Mouse (Mus musculus): Measurements from ENCODE around the gene Gm7271. TPM values are rescaled to one million over a fixed set of nuclear protein-coding genes. Genes with fewer than 3 reads are reported as not detected.

Gene Gm7271
- polyA plus RNA-seq (2015; fragmentation: Nextera tagmentation; extraction: Ambion mirVana), result 0.86 and 1.2 TPM in 2 replicates

- Histone ChIP-seq H3K36me3 (ENCODE audit: control insufficient read depth, insufficient read depth, low read length) (no peaks in the 10 kb centered on the region), H3K9me3 (ENCODE audit: control insufficient read depth, low read length) (no peaks in the 10 kb centered on the region), H3K4me3 (ENCODE audit: low read length) (no peak within 1 kb of the TSS), H3K9ac (ENCODE audit: low read depth, low read length) (no peak within 1 kb of the TSS), H3K4me1 (ENCODE audit: control insufficient read depth, insufficient read depth, low read depth, low read length) (no peaks in the 10 kb centered on the region), H3K4me2 (ENCODE audit: low read length) (no peak within 1 kb of the TSS), H3K27ac (ENCODE audit: low read depth, low read length) (no peak within 1 kb of the TSS), H3K27me3 (replicated peaks; ENCODE audit: control insufficient read depth, insufficient read depth, low read length) (no peaks in the 10 kb centered on the region)
- no peak for ATAC-seq
- WGBS, result 40% methylated on average over 5 of the region's 5 CpGs
These were observed at the start of gene Gm7271 for GRCm38 (mm10) chr5:76483811-76484210. Gene Gm7271, plus strand, starts transcription at chr5:76484040.

GRCm38 (mm10) chr5:76437100-76437499, 46.7 kb upstream of the Gm7271 start:
- 88% methylated on average over 5 of the region's 5 CpGs for WGBS
- H3K4me1 ChIP-seq (ENCODE audit: control insufficient read depth, insufficient read depth, low read depth, low read length), result no peaks in the 10 kb centered on the region
- ATAC-seq, result no peak

GRCm38 (mm10) chr5:76437696-76438095, 46.1 kb upstream of the Gm7271 start:
- Histone ChIP-seq H3K4me2 (ENCODE audit: low read length) (no peak overlapping the region), H3K36me3 (ENCODE audit: control insufficient read depth, insufficient read depth, low read length) (no peaks in the 10 kb centered on the region), H3K4me1 (ENCODE audit: control insufficient read depth, insufficient read depth, low read depth, low read length) (no peaks in the 10 kb centered on the region), H3K4me3 (ENCODE audit: low read length) (no peak overlapping the region), H3K27me3 (replicated peaks; ENCODE audit: control insufficient read depth, insufficient read depth, low read length) (no peaks in the 10 kb centered on the region), H3K9me3 (ENCODE audit: control insufficient read depth, low read length) (peaks cover 2% of the 10 kb centered on the region; the same call in 1 of the 2 replicates), H3K9ac (ENCODE audit: low read depth, low read length) (no peak overlapping the region), H3K27ac (ENCODE audit: low read depth, low read length) (no peak overlapping the region)
- ATAC-seq, result no peak
- 90% methylated on average over 8 of the region's 8 CpGs for WGBS

More at GRCm38 (mm10) chr5:76437100-76437499, 46.7 kb upstream of the Gm7271 start:
- Histone ChIP-seq H3K9me3 (ENCODE audit: control insufficient read depth, low read length) (peaks cover 2% of the 10 kb centered on the region; the same call in 1 of the 2 replicates), H3K4me3 (ENCODE audit: low read length) (no peak overlapping the region), H3K4me2 (ENCODE audit: low read length) (no peak overlapping the region), H3K27ac (ENCODE audit: low read depth, low read length) (no peak overlapping the region), H3K27me3 (replicated peaks; ENCODE audit: control insufficient read depth, insufficient read depth, low read length) (no peaks in the 10 kb centered on the region), H3K36me3 (ENCODE audit: control insufficient read depth, insufficient read depth, low read length) (no peaks in the 10 kb centered on the region), H3K9ac (ENCODE audit: low read depth, low read length) (no peak overlapping the region)

- no peak overlapping the region for H3K9ac ChIP-seq (ENCODE audit: low read depth, low read length)
- no peak overlapping the region for H3K27ac ChIP-seq (ENCODE audit: low read depth, low read length)
- no peak overlapping the region for H3K4me2 ChIP-seq (ENCODE audit: low read length)
- no peaks in the 10 kb centered on the region for H3K9me3 ChIP-seq (ENCODE audit: control insufficient read depth, low read length)
- H3K4me3 ChIP-seq (ENCODE audit: low read length), result no peak overlapping the region
- ATAC-seq, result no peak
- no peaks in the 10 kb centered on the region for H3K4me1 ChIP-seq (ENCODE audit: control insufficient read depth, insufficient read depth, low read depth, low read length)
- H3K27me3 ChIP-seq (replicated peaks; ENCODE audit: control insufficient read depth, insufficient read depth, low read length), result no peaks in the 10 kb centered on the region
- H3K36me3 ChIP-seq (ENCODE audit: control insufficient read depth, insufficient read depth, low read length), result no peaks in the 10 kb centered on the region
- 86% methylated on average over 4 of the region's 4 CpGs for WGBS
These were observed 42.4 kb upstream of the Gm7271 start for GRCm38 (mm10) chr5:76441431-76441830.

- Histone ChIP-seq H3K4me1 (ENCODE audit: control insufficient read depth, insufficient read depth, low read depth, low read length) (no peaks in the 10 kb centered on the region), H3K27ac (ENCODE audit: low read depth, low read length) (no peak overlapping the region), H3K36me3 (ENCODE audit: control insufficient read depth, insufficient read depth, low read length) (no peaks in the 10 kb centered on the region), H3K27me3 (replicated peaks; ENCODE audit: control insufficient read depth, insufficient read depth, low read length) (no peaks in the 10 kb centered on the region), H3K4me2 (ENCODE audit: low read length) (no peak overlapping the region), H3K9ac (ENCODE audit: low read depth, low read length) (no peak overlapping the region), H3K9me3 (ENCODE audit: control insufficient read depth, low read length) (no peaks in the 10 kb centered on the region), H3K4me3 (ENCODE audit: low read length) (no peak overlapping the region)
- ATAC-seq, result no peak
- 95% methylated on average over 2 of the region's 2 CpGs for WGBS
These were observed 8.9 kb upstream of the Gm7271 start for GRCm38 (mm10) chr5:76474931-76475330.

GRCm38 (mm10) chr5:76476873-76477272, 7.0 kb upstream of the Gm7271 start:
- Histone ChIP-seq H3K9me3 (ENCODE audit: control insufficient read depth, low read length) (no peaks in the 10 kb centered on the region), H3K4me1 (ENCODE audit: control insufficient read depth, insufficient read depth, low read depth, low read length) (no peaks in the 10 kb centered on the region), H3K27ac (ENCODE audit: low read depth, low read length) (no peak overlapping the region), H3K9ac (ENCODE audit: low read depth, low read length) (no peak overlapping the region), H3K4me2 (ENCODE audit: low read length) (no peak overlapping the region), H3K4me3 (ENCODE audit: low read length) (no peak overlapping the region), H3K36me3 (ENCODE audit: control insufficient read depth, insufficient read depth, low read length) (no peaks in the 10 kb centered on the region), H3K27me3 (replicated peaks; ENCODE audit: control insufficient read depth, insufficient read depth, low read length) (no peaks in the 10 kb centered on the region)
- 81% methylated on average over 4 of the region's 4 CpGs for WGBS
- no peak for ATAC-seq

GRCm38 (mm10) chr5:76477764-76478163, 6.1 kb upstream of the Gm7271 start:
- H3K4me3 ChIP-seq (ENCODE audit: low read length), result no peak overlapping the region
- H3K27me3 ChIP-seq (replicated peaks; ENCODE audit: control insufficient read depth, insufficient read depth, low read length), result no peaks in the 10 kb centered on the region
- no peak for ATAC-seq
- WGBS, result 34% methylated on average over 9 of the region's 9 CpGs
- H3K4me2 ChIP-seq (ENCODE audit: low read length), result no peak overlapping the region
- no peaks in the 10 kb centered on the region for H3K36me3 ChIP-seq (ENCODE audit: control insufficient read depth, insufficient read depth, low read length)
- H3K9me3 ChIP-seq (ENCODE audit: control insufficient read depth, low read length), result no peaks in the 10 kb centered on the region
- H3K4me1 ChIP-seq (ENCODE audit: control insufficient read depth, insufficient read depth, low read depth, low read length), result no peaks in the 10 kb centered on the region
- no peak overlapping the region for H3K9ac ChIP-seq (ENCODE audit: low read depth, low read length)
- no peak overlapping the region for H3K27ac ChIP-seq (ENCODE audit: low read depth, low read length)

- Histone ChIP-seq H3K27me3 (replicated peaks; ENCODE audit: control insufficient read depth, insufficient read depth, low read length) (no peaks in the 10 kb centered on the region), H3K36me3 (ENCODE audit: control insufficient read depth, insufficient read depth, low read length) (no peaks in the 10 kb centered on the region), H3K9ac (ENCODE audit: low read depth, low read length) (no peak overlapping the region), H3K27ac (ENCODE audit: low read depth, low read length) (no peak overlapping the region), H3K4me1 (ENCODE audit: control insufficient read depth, insufficient read depth, low read depth, low read length) (no peaks in the 10 kb centered on the region), H3K9me3 (ENCODE audit: control insufficient read depth, low read length) (no peaks in the 10 kb centered on the region), H3K4me3 (ENCODE audit: low read length) (no peak overlapping the region), H3K4me2 (ENCODE audit: low read length) (no peak overlapping the region)
- 74% methylated on average over 13 of the region's 13 CpGs for WGBS
- ATAC-seq, result no peak
These were observed 11.3 kb downstream of the Gm7271 start for GRCm38 (mm10) chr5:76495126-76495525.

GRCm38 (mm10) chr5:76522446-76522845, 38.6 kb downstream of the Gm7271 start:
- H3K4me3 ChIP-seq (ENCODE audit: low read length), result no peak overlapping the region
- no peaks in the 10 kb centered on the region for H3K4me1 ChIP-seq (ENCODE audit: control insufficient read depth, insufficient read depth, low read depth, low read length)
- no peak for ATAC-seq
- H3K27me3 ChIP-seq (replicated peaks; ENCODE audit: control insufficient read depth, insufficient read depth, low read length), result no peaks in the 10 kb centered on the region
- no peaks in the 10 kb centered on the region for H3K9me3 ChIP-seq (ENCODE audit: control insufficient read depth, low read length)
- H3K27ac ChIP-seq (ENCODE audit: low read depth, low read length), result no peak overlapping the region
- 88% methylated on average over 1 of the region's 1 CpGs for WGBS
- H3K4me2 ChIP-seq (ENCODE audit: low read length), result no peak overlapping the region
- H3K9ac ChIP-seq (ENCODE audit: low read depth, low read length), result no peak overlapping the region
- no peaks in the 10 kb centered on the region for H3K36me3 ChIP-seq (ENCODE audit: control insufficient read depth, insufficient read depth, low read length)

GRCm38 (mm10) chr5:76524623-76525022, 40.8 kb downstream of the Gm7271 start:
- H3K36me3 ChIP-seq (ENCODE audit: control insufficient read depth, insufficient read depth, low read length), result no peaks in the 10 kb centered on the region
- no peak overlapping the region for H3K27ac ChIP-seq (ENCODE audit: low read depth, low read length)
- 83% methylated on average over 5 of the region's 5 CpGs for WGBS
- H3K4me3 ChIP-seq (ENCODE audit: low read length), result no peak overlapping the region
- no peak overlapping the region for H3K9ac ChIP-seq (ENCODE audit: low read depth, low read length)
- no peaks in the 10 kb centered on the region for H3K4me1 ChIP-seq (ENCODE audit: control insufficient read depth, insufficient read depth, low read depth, low read length)
- H3K27me3 ChIP-seq (replicated peaks; ENCODE audit: control insufficient read depth, insufficient read depth, low read length), result no peaks in the 10 kb centered on the region
- H3K9me3 ChIP-seq (ENCODE audit: control insufficient read depth, low read length), result no peaks in the 10 kb centered on the region
- H3K4me2 ChIP-seq (ENCODE audit: low read length), result no peak overlapping the region
- no peak for ATAC-seq
